Mouse (Mus musculus) heart, adult 8-10 months (tissue): ENCODE data around the gene Mtr. TPM values are rescaled to one million over a fixed set of nuclear protein-coding genes. Genes with fewer than 3 reads are reported as not detected.

Experiments
- DNase-seq: peaks from one replicate; pipeline ENCODE4 v3.0.0; 2022; ENCODE audit warnings: low spot score
- total RNA-seq, 4 experiments: library from RNA; stranded (reverse); gene quantifications; 2 replicates each; pipeline ENCODE4 v1.2.4; 2022

Mtr gene
- 100 to 1,000 TPM in 2 of 4 experiments, 10 to 100 TPM in 2; 78.6 to 124 (median 104) TPM for total RNA-seq

DNA sequence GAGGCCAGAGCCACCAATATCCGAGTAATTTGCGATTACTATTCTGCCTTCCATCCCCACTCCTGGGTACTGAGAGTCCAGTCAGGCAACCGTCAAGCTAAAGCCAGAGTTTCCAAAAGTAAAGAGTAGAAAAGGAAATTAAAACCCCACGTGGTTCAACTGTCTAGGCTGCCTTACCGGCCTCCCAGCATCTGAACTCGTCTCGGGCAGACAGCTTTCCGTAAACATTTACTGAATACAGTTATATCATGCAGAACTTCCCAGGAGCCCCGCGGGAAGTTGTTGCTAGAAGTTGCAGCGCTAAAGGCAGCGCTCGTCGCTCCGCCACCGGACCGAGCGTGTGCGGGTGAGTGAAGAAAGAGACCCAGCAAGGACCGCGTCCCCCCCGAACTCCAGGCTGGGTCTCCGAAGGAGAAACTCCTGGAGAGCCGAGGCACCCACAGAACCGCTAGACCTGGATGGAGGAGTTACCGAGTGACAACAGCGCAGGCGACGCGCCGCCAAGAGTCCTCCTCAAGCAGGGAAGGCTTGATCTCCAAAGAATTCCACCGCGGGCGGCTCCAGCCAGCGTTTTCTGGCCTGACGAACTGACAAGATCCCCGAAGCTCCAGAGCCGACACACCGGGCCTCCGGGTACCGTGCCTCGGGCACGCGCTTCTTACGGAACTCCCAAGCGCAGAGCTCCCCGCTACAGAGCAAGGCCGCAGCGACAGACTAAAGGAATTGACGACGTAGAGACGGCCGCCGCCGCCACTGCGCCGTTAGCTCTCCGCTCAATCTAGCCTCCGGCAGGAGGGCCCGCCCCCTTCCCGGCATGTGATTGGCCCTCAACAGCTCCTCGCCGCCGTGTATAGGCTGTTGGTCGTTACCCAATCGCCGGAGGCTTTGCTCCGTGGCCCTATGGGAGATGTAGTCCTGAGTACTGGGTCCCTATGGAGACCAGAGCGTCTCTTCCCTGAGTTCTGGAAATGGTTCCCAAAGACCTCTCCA lies at the start of gene Mtr:
Gene Mtr, minus strand, starts transcription at position 723 of the 990 bp plus-strand sequence.
- DNase-seq: peak; percentile 94

DNA sequence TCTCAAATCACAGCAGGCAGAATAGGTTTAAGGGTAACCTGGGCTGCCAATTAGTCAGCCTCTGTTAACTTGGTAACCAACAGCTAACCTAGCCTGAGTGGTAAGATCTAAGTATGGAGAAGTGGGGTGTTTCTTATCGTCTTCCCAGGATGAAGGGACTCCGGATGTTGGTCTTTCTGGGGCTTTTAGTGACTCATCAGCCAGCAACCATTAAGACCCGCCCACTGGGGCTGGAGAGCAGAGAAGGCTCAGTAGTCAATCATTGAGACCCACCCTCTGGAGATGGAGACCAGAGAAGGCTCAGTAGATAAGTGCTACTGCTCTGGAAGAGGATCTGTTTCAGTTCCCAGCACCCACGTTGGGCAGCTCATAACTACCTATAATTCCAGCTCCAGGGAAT lies 49.4 kb upstream of the Mtr start:
- no peak for DNase-seq

DNA sequence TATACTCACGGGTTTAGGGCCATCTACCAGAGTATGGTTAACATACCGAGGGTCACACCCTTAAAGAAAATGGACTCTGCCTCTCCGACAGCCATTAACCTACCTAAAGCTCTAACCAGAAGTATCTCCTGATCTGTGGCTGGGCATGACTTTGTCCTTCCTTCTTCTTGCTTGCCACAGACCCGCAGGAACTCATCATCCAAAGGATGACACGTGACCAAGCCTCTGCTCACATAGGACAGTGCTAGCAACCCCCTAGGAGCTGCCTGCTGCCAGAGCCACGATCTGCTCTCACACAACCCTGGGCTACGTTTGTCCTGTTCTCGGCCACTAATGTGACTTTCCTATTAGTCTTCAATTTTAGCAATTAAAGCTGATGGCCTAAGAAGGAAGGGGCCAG lies 47.6 kb upstream of the Mtr start:
- no peak for DNase-seq

DNA sequence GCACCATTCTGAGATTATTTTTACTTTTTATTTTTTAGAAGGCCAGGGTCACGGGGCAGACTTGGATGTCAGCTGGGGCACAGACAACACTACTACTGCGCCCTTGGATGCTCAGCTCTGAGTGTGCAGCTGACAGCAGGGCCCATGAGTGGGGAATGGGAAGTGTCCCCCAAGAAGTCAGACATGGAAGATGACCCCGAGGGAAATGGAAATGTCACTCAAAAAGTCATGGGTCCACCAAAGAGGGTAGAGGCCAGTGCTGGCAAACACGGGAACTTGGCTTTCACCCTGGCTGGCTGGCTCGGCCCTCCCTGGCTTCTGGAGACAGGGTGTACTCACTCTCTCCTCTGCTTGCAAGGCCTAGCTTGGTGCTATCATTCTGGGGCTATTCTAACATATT lies 47.1 kb upstream of the Mtr start:
- no peak for DNase-seq

DNA sequence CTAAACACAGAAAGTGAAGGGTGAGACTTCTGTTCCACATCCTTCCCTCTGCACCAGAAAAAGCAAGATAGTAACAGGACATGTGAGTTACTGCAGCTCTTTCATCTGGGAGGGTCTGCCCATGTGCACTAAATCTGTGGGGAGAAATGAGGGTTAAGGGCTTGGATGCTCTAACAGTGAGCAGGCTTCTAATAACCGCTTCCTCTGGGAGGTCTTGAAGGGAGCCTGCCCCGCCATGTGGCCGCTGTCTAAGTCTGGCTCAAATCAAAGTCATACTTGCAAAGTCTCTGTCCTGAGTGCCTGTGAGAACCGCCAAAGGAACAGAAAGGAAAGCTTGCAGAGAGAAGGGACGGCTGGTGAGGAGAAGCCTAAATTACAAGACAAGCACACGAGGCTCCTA lies 39.9 kb upstream of the Mtr start:
- DNase-seq: no peak

DNA sequence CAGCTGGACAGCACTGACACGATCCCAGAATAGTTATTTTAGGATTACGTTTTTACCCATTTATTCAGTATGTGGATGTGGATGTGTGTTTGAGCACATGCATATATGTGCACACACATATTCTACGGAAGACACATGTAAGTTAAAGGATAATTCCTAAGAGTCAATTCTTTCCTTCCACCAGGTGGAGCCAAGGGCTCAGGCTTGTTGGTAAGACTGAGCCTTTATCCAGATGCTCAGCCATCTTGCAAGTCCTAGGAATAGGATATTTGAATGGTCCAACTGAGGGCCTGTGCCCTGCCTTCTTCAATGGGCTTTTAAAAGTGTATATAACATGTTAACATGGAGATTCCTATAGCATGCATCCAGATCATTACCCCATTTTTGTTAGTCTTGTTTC lies 38.8 kb upstream of the Mtr start:
- no peak for DNase-seq

DNA sequence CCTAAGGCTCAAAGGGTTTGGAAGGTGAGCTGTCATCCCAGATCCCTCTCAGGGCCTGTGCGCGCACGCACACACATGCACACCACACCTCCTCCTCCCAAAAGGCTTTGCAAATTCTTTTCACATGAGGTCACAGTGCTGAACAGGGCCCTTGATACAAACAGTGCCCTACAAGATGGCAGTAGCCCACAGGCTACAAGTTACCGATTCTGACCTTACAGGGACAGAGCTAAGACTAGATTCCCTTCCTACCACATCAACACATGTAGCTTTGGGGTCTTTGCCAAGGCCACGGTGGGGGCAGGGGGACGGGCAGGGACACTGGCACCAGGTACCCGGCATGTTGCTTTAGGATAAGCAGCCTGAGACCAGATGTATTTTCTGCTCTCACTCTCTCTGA lies 35.9 kb upstream of the Mtr start:
- peak; percentile 50 for DNase-seq

DNA sequence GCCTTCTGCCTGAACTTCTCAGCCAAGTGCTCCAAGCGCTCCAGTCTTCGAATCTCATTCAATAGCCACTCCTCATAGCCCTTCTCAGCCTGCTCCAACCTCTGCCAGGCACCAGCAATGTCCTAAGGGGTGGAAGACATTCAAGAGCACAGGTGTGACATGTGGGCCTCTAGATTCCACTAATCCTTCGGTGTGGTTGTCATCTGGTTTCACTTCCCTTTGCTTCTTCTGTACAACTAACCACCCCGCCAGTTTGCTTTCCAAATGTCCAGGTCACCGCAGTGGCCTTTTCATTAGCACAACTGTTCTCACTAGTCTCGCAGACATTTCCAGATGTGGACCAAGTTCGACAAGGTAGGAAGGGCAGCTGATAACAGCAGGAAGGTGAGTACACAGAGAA lies 32.8 kb upstream of the Mtr start:
- no peak for DNase-seq

DNA sequence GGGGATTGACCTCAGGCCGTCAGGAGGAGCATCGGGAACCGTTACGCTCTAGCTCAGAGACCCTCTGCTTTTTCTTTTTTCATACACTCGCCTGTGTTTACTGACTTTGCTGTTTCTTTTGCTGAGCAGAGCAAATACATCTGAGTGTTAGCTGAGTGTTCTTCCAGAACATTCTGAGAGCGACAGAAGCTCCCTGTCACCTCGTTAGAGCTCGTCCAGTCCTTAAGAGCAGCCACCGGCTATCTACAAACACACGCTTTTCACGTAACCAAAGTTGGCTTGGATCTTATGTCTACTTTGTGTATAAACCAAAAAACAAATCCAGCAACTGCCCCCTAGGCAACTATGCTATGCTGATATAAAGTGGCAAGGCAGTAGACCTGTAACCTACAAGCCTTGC lies 26.6 kb upstream of the Mtr start:
- no peak for DNase-seq

DNA sequence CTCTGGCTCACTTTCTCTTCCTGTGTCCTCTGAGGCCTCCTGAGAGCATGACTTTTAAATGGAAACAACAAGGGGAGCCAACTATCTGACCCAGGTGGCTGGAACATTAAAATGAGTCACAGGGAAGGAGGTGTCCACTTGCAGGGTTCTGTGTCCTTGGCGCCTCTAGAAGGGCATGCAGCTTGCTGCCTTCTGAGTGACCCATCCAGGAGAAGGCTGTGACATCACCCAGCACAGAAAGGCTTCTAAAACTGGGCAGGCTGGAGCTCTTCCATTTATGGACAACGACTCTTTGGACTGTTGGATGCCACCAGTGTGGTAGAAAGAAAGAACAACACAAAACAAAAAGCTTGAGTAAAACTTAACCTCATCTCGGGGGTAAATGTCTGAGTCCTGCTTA lies 25.9 kb upstream of the Mtr start:
- peak; percentile 66 for DNase-seq

DNA sequence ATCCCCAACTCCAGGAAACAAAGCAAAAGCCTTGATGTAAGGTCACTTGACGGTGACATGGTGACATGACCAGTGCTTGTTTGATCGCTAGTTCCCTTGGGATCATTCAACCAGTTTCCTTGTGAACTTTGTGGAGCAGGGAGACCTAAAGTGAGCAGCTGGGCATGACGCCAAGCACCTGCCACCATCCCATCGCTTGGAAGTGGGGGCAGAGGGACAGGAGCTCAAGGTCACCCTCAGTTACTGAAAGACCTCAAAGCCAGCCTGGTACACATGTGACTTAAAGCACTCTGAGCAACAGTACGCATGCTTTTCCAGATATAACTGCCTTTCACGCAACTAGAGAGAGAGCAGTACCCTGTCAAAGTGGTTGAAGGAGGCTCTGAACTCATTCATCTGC lies 16.8 kb upstream of the Mtr start:
- no peak for DNase-seq

DNA sequence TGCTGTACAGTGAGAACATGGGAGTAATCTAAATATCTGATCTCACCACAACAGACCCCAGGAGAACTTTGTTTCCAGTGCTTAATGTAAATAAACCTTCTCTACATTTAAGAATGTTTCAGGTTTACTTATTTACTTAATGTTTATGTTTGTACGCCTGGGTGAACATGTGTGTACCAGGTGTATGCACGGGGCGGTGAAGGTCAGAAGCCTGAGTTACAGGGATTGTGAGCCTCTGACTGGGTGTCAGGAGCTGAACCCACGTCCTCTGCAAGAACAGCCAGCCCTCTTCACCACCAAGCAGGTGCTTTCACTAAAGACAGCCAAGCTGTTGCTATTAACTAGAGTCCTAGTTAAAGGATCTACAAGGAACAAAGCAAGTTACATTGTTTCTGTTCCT lies 16.3 kb upstream of the Mtr start:
- no peak for DNase-seq

DNA sequence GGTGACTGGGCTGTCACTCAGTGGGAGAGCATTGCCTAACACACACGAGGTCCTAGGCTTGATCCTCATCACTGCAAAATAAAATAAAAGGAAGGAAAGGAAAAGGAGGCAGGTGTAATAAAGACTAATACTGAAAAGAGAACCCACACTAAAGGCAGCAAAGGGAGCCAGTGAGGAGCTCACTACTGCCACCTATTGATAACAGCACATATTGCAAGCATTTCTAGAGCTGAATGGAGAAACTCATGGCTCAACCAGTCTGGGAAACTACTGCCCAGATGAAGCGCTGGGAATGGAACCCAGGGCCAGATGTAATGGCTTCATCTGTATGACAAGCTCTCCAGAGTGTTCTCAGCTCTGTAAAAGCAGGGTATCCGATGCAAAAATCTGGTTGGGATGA lies 15.0 kb upstream of the Mtr start:
- DNase-seq: peak; percentile 37

DNA sequence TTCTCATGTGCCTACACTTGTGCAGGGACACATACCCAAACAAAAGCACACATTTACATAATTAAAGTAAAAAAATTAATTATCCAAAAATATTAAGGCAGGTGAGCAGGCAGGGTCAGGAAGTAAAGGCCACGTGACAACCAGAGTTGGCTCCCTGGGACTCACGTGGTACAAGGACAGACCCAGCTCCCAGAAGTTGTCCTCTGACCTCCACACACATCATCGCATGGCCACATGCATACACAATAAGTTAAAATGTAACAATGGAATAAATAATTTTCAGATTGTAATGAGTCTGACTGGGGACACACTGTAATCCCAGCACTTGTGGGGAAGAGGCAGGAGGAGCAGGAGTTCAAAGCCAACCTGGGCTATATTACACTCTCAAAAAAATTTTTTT lies 10.1 kb upstream of the Mtr start:
- DNase-seq: no peak

DNA sequence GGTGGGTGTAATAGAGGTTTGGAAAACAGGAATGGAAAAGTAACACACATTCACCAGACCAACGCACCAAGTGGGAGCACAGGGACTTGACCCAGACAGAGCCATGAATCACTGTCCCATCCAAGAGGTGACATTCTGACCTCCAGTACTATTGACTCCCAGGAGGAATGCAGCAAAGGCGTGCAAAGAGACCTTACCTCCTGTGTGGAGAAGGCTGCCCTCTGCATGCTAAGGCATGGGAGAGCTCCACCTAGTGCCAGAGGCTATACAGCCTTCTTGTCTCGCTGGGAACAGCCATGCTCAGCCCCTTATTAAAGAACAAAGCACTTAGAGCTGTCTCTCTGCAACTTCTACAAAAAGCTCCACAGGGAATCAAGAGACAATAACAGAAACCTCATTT lies 9.2 kb upstream of the Mtr start:
- DNase-seq: no peak

DNA sequence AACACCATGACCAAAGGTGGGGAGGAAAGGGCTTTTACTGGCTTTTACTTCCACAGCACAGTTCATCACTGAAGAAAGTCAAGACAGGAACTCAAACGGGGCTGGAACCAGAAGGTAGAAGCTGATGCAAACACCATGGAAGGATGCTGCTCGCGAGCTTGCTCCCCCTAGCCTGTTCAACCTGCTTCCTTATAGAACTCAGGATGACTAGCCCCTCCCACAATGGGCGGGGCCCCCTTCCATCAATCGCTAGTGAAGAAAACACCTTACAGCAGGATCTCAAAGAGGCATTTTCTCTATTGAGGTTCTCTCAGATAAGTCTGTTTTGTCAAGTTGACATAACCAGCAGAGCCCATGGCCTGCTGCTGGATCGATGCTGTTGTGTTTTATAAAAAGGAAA lies 6.1 kb upstream of the Mtr start:
- no peak for DNase-seq

DNA sequence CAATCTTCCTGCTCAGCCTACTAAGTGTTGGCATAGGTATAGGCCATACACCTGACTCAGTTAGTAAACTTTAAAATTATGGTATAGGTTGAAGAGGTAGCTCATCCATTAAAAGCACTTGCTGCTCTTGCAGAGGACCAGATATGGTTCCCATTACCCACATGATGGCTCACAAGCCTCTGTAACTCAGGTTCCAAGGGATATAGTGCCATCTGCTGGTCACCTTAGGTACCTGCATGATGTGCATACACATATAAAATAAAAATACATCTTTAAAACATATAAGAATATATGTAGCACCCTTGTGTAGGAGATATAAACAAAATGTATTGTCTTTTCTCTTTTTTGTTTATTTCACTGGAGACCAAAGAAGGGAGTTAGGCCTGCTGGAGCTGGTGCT lies 3.6 kb upstream of the Mtr start:
- DNase-seq: no peak

DNA sequence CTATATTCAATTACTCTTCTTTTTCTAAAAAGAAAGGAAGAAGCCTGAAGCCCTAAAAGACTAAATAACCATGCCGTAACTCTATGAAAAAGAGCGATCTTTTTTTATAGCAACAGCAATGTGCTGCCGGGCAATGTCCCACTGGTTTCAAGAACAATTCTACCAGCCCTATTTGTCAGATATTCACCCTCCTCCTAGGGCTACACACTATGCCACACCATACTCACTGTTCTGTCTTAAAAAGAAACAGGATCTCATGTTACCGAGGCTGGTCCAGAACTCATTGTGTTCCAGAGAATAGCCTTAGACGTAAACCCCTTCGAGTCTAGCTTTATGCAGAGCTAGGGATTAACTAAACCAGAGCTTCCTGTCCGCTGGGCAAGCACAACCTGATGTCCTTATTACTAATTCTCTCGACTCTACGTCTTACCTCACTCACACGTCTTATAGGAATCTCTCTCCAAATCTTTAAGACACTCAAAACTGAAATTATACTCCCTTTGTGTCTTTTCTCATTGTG lies 982 bp downstream of the Mtr start:
- no peak for DNase-seq

DNA sequence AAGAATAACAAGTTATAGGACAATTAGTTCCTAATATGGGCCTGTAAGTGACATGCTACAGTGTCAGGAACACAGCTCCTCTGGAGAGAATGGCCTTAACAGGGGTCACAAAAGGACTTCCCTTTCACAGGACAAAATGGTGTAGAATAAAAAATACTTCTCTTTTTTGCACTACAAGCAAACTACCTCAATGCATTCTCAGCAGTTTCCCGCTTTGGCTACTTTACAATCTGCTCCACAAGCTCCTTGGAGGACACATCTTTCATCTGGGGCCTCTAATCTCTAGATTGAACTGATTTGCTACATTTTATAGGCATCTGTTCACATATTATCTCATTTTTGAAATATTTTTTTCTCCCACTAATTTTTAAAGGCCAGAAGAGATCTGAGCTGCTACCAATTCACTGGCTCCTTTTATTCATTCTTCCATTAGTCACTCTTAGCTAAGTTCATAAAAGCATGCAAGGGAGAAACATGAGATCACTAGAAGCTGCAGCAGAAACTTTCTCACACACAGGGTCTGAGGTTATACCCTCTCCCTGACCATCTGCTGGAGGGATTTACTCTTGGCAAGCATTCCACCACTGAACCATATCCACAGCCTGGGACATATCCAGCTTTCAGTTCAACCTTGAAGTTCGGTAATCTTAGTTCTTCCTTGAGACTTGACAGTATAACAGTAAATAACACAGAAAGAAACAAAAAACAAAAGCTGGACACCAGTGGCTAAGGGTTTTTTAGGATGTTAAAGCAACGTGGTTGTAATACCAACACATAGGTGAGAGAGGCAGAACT lies 1.8 kb downstream of the Mtr start:
- no peak for DNase-seq

DNA sequence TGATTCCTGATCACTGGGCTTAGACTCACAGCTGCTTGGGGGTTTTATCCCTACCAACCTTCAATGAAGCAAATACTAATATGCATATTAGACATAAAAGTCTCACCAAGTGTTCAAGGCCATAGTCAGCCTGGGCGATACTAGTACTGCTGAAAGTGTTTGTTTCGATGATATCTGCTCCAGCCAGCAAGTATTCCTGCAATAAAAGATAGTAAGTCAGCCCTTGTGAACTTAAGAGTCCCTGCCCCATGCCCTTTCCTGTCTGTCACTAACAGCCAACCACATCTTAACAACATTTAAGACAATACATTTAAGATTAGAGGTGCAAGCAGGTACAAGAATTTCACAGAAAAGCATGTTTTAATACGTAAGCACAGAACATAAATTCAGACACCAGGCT lies 7.4 kb downstream of the Mtr start:
- DNase-seq: no peak

DNA sequence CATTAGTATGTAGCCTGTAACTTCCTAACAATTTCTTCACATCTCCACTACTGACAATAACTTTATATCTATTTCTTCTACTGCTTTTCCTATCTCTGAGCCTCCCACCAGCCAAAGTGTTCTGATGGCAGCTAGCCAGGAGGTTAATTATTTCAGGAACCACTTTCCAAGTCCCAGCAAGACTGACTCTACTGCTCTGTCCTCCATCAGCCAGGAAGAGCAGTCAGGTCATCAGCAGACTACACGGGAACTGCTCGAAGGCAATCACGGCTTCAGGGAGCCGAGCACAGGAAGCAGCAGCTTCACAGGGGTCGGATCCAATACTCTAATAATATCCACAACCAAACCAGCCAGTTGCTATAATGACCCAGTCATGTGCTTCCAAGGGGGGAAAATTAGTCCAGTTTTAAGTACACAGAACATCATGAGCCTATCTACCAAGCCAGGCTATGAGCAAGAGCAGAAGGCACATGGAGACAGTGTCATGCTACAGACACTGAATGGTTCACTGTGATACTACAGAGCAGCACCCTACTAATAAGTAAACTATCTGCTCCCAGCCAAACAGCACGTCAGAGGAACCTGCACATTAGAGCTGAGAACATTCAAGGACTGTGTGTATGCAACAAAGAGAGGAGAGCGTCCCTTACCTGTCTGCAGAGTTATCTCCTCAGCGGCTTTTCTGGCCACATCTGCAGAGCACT lies 8.6 kb downstream of the Mtr start:
- DNase-seq: no peak

DNA sequence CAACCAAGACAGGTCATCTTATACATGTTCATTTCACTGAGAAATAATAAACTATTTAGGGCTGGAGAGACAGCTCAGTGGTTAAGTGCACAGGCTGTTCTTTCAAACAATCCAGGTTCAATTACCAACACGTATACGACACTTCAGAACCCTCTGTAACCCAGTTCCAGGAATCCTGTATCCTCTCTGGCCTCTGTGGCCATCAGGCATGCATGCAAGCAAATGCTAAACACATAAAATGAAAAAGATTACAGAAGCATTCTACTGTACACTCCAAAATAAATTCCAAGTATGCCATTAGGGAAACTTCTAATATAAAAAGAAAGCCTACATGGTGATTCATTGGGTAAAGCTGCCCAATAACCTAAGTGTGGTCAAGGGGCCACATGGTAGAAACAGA lies 12.0 kb downstream of the Mtr start:
- no peak for DNase-seq
